Mouse (Mus musculus): ENCODE data around the gene Lypd9.
"Not testable (repeated sequence)": the region's sequence is repeated elsewhere in the genome, so short reads cannot be mapped to it uniquely, and the experiment has no call there.

The Lypd9 gene

GRCm38 (mm10) chr11:58452759-58453158 is at the start of gene Lypd9:
Gene Lypd9, minus strand, starts transcription at chr11:58452923.
- no peak for DNase-seq (ENCODE audit: extremely low spot score)

GRCm38 (mm10) chr11:58502472-58502871 is 49.7 kb upstream of the Lypd9 start, which contains the start of gene Olfr331:
Gene Olfr331, minus strand, starts transcription at chr11:58502572.
- DNase-seq (ENCODE audit: extremely low spot score): not testable (repeated sequence)

- DNase-seq (ENCODE audit: extremely low spot score): no peak
Measured at GRCm38 (mm10) chr11:58499290-58499689, 46.6 kb upstream of the Lypd9 start.

- no peak for DNase-seq (ENCODE audit: extremely low spot score)
Measured at GRCm38 (mm10) chr11:58498761-58499160, 46.0 kb upstream of the Lypd9 start.

- DNase-seq (ENCODE audit: extremely low spot score): no peak
Measured at GRCm38 (mm10) chr11:58492455-58492854, 39.7 kb upstream of the Lypd9 start, which contains the start of gene Olfr332. Gene Olfr332, minus strand, starts transcription at chr11:58492555.

GRCm38 (mm10) chr11:58462170-58462569 is 9.4 kb upstream of the Lypd9 start, which contains the start of gene Olfr30:
Gene Olfr30, minus strand, starts transcription at chr11:58462270.
- no peak for DNase-seq (ENCODE audit: extremely low spot score)

GRCm38 (mm10) chr11:58453592-58453991 is 869 bp upstream of the Lypd9 start:
- DNase-seq (ENCODE audit: extremely low spot score): peak; percentile 14

GRCm38 (mm10) chr11:58437866-58438265 is 14.9 kb downstream of the Lypd9 start:
- DNase-seq (ENCODE audit: extremely low spot score): no peak

- DNase-seq (ENCODE audit: extremely low spot score): no peak
Measured at GRCm38 (mm10) chr11:58432259-58432658, 20.5 kb downstream of the Lypd9 start, which contains the start of gene Gm12253. Gene Gm12253, plus strand, starts transcription at chr11:58432559.

- DNase-seq (ENCODE audit: extremely low spot score): no peak
Measured at GRCm38 (mm10) chr11:58420815-58421214, 31.9 kb downstream of the Lypd9 start, which contains the start of gene 1810065E05Rik. Gene 1810065E05Rik, plus strand, starts transcription at chr11:58421111.

GRCm38 (mm10) chr11:58418336-58418735 is 34.4 kb downstream of the Lypd9 start:
- no peak for DNase-seq (ENCODE audit: extremely low spot score)

- no peak for DNase-seq (ENCODE audit: extremely low spot score)
Measured at GRCm38 (mm10) chr11:58408066-58408465, 44.7 kb downstream of the Lypd9 start.

- DNase-seq (ENCODE audit: extremely low spot score): no peak
Measured at GRCm38 (mm10) chr11:58400655-58401054, 52.1 kb downstream of the Lypd9 start.

- DNase-seq (ENCODE audit: extremely low spot score): no peak
Measured at GRCm38 (mm10) chr11:58399985-58400645, 52.6 kb downstream of the Lypd9 start.

All from embryo, embryonic 9.5 days (tissue).